Mouse (Mus musculus) testis, adult 2 months (tissue): ENCODE results near the gene Smdt1.

Experiments
- CTCF ChIP-seq: fragments of 200-500 bp; IDR thresholded peaks from 2 replicates; pipeline ENCODE4 v1.5.1; 2012; ENCODE audit warnings: low read depth, mild to moderate bottlenecking, inconsistent platforms, low read length, moderate library complexity; ENCODE audit not compliant: control insufficient read depth, insufficient read depth, insufficient replicate concordance
- POLR2A ChIP-seq: fragments of 200-500 bp; IDR thresholded peaks from 2 replicates; pipeline ENCODE4 v1.6.1; 2012; ENCODE audit warnings: low read depth, mild to moderate bottlenecking, inconsistent platforms, low read length, moderate library complexity; ENCODE audit not compliant: control insufficient read depth

- TF ChIP-seq POLR2A (no peak), CTCF (no peak)
These were observed 38.9 kb downstream of the Smdt1 start for GRCm38 (mm10) chr15:82377701-82378100.
